Comparison of ENCODE assay signal across 18 mouse cellular contexts in genomic region chr11:83993428-83993827, GRCm38 (mm10). TPM values are rescaled to one million over a fixed set of nuclear protein-coding genes. Genes with fewer than 3 reads are reported as not detected.
DNase-seq lines count a peak whose midpoint lies in the region; ATAC-seq lines count a peak whose summit lies in the region.
"Had no signal": no experiment of that assay in that cellular context is flagged by ENCODE, and none has a peak within 500 bp of the region (broad histone marks: within the 10 kb centered on the region; RNA-seq: fewer than 3 reads in every experiment).

No protein-coding gene starts in this region.

- intact Hi-C loops in heart, postnatal 10 days (cut with DNase I): no loop called here

- 71% methylated on average over 2 of the region's 2 CpGs for WGBS in heart, embryonic 12.5 days
- 93% methylated on average over 2 of the region's 2 CpGs for WGBS in hindbrain, embryonic 10.5 days
- 86% methylated on average over 2 of the region's 2 CpGs for WGBS in midbrain, embryonic 15.5 days

- H3K4me3 ChIP-seq in heart, embryonic 12.5 days: no peak overlapping the region
- no peak overlapping the region for H3K4me3 ChIP-seq in hindbrain, embryonic 10.5 days
- no peak overlapping the region for H3K4me3 ChIP-seq in midbrain, embryonic 15.5 days
- H3K4me3 ChIP-seq: forebrain, embryonic 15.5 days; heart, embryonic 15.5 days; hindbrain, embryonic 15.5 days; limb, embryonic 12.5 days; neural tube, embryonic 13.5 days had no signal

- peaks cover 72% of the 10 kb centered on the region for H3K36me3 ChIP-seq in heart, embryonic 12.5 days
- H3K36me3 ChIP-seq in hindbrain, embryonic 10.5 days: peaks cover 98% of the 10 kb centered on the region
- peaks cover 70% of the 10 kb centered on the region for H3K36me3 ChIP-seq in midbrain, embryonic 15.5 days (replicated peaks)

- H3K4me2 ChIP-seq in heart, embryonic 12.5 days: no peak overlapping the region
- no peak overlapping the region for H3K4me2 ChIP-seq in midbrain, embryonic 15.5 days
- H3K4me2 ChIP-seq: forebrain, embryonic 15.5 days; heart, embryonic 15.5 days; hindbrain, embryonic 15.5 days; limb, embryonic 12.5 days; lung, embryonic 14.5 days; neural tube, embryonic 13.5 days had no signal

- no peak for ATAC-seq in heart, embryonic 12.5 days (ENCODE audit: insufficient number of reproducible peaks, low FRiP score)
- no peak for ATAC-seq in midbrain, embryonic 15.5 days (replicated peaks)
- ATAC-seq: forebrain, embryonic 15.5 days had no signal

- no peaks in the 10 kb centered on the region for H3K4me1 ChIP-seq in heart, embryonic 12.5 days (replicated peaks)
- no peaks in the 10 kb centered on the region for H3K4me1 ChIP-seq in hindbrain, embryonic 10.5 days (replicated peaks)
- no peaks in the 10 kb centered on the region for H3K4me1 ChIP-seq in midbrain, embryonic 15.5 days
- H3K4me1 ChIP-seq: forebrain, embryonic 15.5 days; heart, embryonic 15.5 days; hindbrain, embryonic 15.5 days; limb, embryonic 12.5 days; neural tube, embryonic 13.5 days had no signal

- H3K27me3 ChIP-seq in heart, embryonic 12.5 days (replicated peaks): no peaks in the 10 kb centered on the region
- no peaks in the 10 kb centered on the region for H3K27me3 ChIP-seq in hindbrain, embryonic 10.5 days (ENCODE audit: insufficient read depth, poor library complexity, severe bottlenecking)
- no peaks in the 10 kb centered on the region for H3K27me3 ChIP-seq in midbrain, embryonic 15.5 days (replicated peaks)
- H3K27me3 ChIP-seq: forebrain, embryonic 15.5 days; heart, embryonic 15.5 days; hindbrain, embryonic 15.5 days; limb, embryonic 12.5 days; neural tube, embryonic 13.5 days had no signal

- H3K27ac ChIP-seq in heart, embryonic 12.5 days (ENCODE audit: poor library complexity, severe bottlenecking): no peak overlapping the region
- no peak overlapping the region for H3K27ac ChIP-seq in hindbrain, embryonic 10.5 days
- H3K27ac ChIP-seq in midbrain, embryonic 15.5 days: no peak overlapping the region
- H3K27ac ChIP-seq: forebrain, embryonic 15.5 days; heart, embryonic 15.5 days; hindbrain, embryonic 15.5 days; kidney, postnatal 0 days; limb, embryonic 12.5 days; neural tube, embryonic 13.5 days had no signal

- no peak overlapping the region for H3K9ac ChIP-seq in heart, embryonic 12.5 days
- no peak overlapping the region for H3K9ac ChIP-seq in midbrain, embryonic 15.5 days
- H3K9ac ChIP-seq: forebrain, embryonic 15.5 days; heart, embryonic 15.5 days; hindbrain, embryonic 15.5 days; limb, embryonic 12.5 days; lung, embryonic 14.5 days; neural tube, embryonic 13.5 days had no signal

- no peaks in the 10 kb centered on the region for H3K9me3 ChIP-seq in heart, embryonic 12.5 days (replicated peaks)
- H3K9me3 ChIP-seq in hindbrain, embryonic 10.5 days: no peaks in the 10 kb centered on the region
- H3K9me3 ChIP-seq in midbrain, embryonic 15.5 days: no peaks in the 10 kb centered on the region
- H3K9me3 ChIP-seq: forebrain, embryonic 15.5 days; heart, embryonic 15.5 days; hindbrain, embryonic 15.5 days; limb, embryonic 12.5 days; neural tube, embryonic 13.5 days had no signal

- DNase-seq in heart, postnatal 10 days: peak; percentile 29 to 32
- DNase-seq in heart, postnatal 4 days: peak; percentile 21
- DNase-seq in kidney, postnatal 10 days: peak; percentile 43
- DNase-seq in lung, postnatal 14 days: peak; percentile 57
- no peak for DNase-seq in hindbrain, embryonic 10.5 days (ENCODE audit: low spot score)
- DNase-seq: cerebellum, postnatal 10 days; embryo, embryonic 11 days; lung, embryonic 14.5 days; right cerebral cortex, postnatal 25 days; thymus, adult 18-20 months had no signal

RNA-seq across cellular contexts. Expression of gene Synrg, which starts 29.2 kb away (rescaled TPM):
- total RNA-seq in heart, postnatal 10 days (2021): 10 to 100 TPM; 20.2 to 25.8 TPM
- 11.9 and 15.1 TPM in 2 replicates for polyA plus RNA-seq in heart, embryonic 12.5 days (2016; fragmentation: Nextera tagmentation; extraction: Ambion mirVana)
- total RNA-seq in heart, postnatal 4 days (2021): 10 to 100 TPM; 21.5 to 22.3 TPM
- 11.3 and 15.9 TPM in 2 replicates for polyA plus RNA-seq in hindbrain, embryonic 10.5 days (2016; fragmentation: Nextera tagmentation; extraction: Ambion mirVana)
- polyA plus RNA-seq in midbrain, embryonic 15.5 days (2015; fragmentation: Nextera tagmentation; extraction: Ambion mirVana): 29.9 and 33.1 TPM in 2 replicates

RNA-seq across cellular contexts. Expression of gene Ddx52, which starts 51.6 kb away (rescaled TPM):
- 10 to 100 TPM; 12.3 to 12.4 TPM for total RNA-seq in heart, postnatal 10 days (2021)
- 24.1 and 25.1 TPM in 2 replicates for polyA plus RNA-seq in heart, embryonic 12.5 days (2016; fragmentation: Nextera tagmentation; extraction: Ambion mirVana)
- total RNA-seq in heart, postnatal 4 days (2021): 10 to 100 TPM; 13.4 to 14.0 TPM
- 32.3 and 40.2 TPM in 2 replicates for polyA plus RNA-seq in hindbrain, embryonic 10.5 days (2016; fragmentation: Nextera tagmentation; extraction: Ambion mirVana)
- polyA plus RNA-seq in midbrain, embryonic 15.5 days (2015; fragmentation: Nextera tagmentation; extraction: Ambion mirVana): 21.5 and 22.7 TPM in 2 replicates
